Mouse (Mus musculus): ENCODE measurements around the gene Lyrm7.
"Not testable (repeated sequence)": the region's sequence is repeated elsewhere in the genome, so short reads cannot be mapped to it uniquely, and the experiment has no call there.

Lyrm7 gene

DNA sequence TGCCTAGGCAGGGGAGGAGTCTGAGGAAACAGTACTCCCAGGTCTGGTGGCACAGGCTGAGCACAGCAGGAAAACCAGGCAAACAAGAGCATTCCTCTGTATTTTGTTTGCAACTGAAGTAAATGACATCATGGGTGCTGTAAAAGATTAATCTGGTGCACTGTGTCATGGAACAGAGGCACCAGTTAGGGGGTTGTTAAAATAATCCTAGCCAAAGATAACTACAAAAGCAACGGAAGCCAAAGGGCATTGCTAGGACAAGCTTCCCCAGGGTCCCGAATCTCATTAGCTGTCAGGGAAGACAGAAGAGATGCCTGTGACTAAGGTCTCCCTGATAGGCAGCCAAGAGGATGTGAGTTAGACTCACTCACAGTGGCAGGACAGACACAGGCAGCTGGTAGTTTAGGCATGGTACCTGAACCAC, 20.3 kb upstream of the Lyrm7 start:
- no peak for DNase-seq (ENCODE audit: low spot score)

DNA sequence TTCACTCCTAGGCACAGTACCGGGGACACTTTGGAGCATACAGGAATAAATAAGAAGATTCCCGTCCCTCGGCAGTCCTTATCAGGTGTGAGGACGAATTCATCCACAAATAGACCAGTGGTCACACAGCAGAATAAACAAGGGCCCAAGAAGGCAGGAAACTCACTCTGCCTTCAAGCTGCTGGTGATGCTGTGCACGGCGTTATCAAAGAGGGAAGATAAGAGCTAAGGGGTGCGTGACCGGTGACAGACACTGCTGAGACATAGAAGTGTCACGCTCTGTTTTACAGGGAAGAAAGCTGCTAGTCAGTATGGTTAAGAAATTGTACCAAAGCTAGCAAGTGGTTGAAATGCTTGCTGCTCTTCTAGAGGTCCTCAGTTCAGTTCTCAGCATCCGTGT, 19.2 kb upstream of the Lyrm7 start:
- DNase-seq (ENCODE audit: low spot score): no peak

DNA sequence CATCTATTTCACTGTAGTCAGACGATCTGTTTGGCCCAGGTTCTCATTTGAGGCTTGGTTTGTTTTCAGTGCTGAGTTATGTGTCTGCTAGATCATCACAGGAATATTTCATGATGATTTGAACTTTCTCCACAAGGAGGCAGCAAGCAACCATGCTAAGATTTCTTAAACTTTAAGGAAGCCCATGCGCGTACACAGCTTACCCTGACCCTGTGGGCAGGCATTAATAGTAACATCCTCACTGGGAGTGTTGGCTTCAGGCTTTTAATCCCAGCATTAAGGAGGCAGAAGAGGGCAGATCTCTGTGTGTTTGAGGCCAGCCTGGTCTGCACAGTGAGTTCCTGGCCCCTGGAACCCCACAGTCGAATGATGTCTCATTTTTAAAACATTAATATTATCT, 18.7 kb upstream of the Lyrm7 start:
- DNase-seq (ENCODE audit: low spot score): no peak

DNA sequence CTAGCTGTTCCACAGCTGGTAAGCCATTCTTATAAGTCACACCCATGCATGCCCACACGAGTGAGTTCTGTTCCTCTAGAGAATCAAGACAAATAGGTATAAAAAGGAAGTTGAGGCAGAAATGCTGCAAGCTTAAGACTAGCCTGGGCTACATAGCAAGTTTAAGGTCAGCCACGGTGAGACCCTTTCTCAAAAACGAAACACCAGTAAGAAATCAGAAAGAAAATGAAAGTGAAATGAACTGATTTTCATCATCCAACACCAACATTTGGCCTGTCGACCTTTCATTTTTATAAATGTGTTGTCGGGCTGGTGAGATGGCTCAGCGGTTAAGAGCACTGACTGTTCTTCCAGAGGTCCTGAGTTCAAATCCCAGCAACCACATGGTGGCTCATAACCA, 18.2 kb upstream of the Lyrm7 start:
- DNase-seq (ENCODE audit: low spot score): no peak

DNA sequence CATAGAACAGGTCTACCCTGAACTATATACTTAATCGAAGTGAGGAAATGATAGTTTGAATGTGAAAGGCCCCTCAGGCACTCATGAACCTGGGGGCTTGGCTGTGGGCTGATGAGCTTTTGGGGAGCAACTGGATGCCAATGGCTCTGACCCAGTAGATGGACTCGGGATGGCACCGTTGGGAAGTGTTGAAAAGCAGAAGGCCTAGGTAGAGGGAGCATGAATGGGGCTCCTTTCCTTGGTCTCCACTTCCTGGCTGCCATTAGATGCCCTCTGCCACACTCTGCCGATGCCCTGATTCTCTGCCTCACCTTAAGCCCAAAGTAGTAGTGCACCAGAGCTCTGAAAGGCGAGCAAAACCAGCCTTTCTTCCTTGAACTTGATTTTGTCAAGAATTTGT, 15.3 kb upstream of the Lyrm7 start:
- no peak for DNase-seq (ENCODE audit: low spot score)

DNA sequence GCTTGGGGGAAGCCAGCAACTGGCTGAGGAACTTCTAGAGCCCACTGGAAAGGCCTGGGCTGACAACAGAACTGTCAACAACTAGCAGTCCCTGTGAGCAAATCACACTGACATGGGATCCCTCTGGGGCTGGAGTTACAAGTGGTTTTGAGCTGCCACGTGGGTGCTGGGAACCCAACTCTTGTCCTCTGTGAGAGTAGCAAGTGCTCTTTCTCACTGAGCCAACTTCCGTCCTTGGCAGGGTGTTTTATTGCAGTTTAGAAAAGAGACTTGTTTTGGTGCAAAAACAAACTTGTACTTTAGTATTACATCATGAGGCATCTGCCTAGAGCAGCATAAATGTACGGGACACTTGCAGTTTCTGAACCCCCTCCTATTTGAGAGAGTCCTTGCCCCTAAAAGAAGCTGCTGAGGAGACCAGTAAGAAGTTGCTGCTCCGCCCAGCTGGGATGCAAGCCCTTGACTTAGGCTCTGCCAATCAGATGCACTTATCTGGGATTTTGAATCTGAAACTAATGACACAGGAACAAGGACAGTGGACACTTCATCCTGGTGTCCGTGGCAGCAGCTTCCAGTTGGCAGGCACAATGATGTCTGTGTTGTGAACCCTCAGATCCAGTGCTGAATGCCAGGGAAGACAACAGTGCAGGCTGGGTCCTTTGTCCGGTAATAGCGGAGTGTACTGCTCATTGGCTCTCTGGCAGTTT, 11.3 kb upstream of the Lyrm7 start:
- no peak for DNase-seq (ENCODE audit: low spot score)

DNA sequence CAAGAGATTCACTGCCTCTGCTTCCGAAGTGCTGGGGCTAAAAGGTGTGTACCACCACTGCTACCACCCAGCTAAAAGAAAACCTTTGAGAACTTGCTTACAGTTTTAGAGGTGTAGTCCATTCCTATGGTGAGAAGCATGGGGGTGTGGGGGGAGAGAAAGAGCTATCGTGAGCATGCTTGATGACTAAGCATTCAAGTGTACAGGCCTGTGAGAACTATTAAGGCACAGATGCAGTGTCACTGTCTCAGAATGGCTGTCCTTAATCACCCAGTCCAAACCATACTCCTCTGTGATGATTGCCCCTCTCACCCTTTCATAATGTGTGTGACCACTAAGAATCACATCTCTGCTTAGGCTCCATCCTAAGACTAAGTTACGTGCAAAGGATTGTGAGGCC, 8.6 kb upstream of the Lyrm7 start:
- DNase-seq (ENCODE audit: low spot score): no peak

DNA sequence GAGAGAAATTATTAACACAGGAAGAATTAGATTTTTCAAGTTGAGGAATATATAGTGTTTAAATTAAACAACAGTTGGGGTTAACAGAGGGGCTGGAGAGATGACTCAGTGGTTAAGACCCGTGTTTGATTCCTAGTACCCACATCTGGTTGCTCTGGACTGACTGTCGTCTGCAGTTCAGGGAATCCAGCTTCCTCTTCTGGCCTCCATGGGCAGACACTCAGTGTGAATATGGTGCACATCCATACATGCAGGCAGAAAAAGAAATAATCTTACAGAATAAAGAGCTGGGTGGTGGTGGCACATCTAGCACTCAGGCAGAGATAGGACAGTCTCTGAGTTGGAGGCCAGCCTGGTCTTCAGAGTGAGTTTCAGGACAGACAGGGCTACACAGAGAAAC, 7.7 kb upstream of the Lyrm7 start:
- DNase-seq (ENCODE audit: low spot score): no peak

DNA sequence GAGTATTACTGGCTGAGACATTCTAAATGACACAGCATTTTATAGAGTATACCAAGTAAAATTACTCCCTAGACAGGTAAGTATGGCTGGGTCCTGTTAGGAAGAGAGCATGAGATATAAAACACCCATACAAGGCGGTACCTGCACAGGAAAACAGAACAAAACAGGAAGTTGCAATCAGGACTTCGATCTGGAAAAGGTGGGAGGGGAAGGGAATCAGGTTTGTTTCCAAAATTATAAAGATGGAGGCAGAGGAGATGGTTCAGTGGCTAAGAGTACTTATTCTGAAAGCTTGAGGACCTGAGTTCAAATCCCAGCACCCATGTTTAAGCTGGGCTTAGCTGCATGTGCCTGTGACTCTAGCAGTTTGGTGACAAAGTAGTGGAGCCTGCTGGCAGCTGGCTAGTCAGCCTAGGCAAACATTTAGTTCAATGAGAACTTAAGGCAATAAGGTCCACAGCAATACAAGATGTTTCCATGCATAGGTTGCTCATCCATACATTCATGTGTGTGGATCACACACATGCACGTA, 7.3 kb upstream of the Lyrm7 start:
- DNase-seq (ENCODE audit: low spot score): no peak

DNA sequence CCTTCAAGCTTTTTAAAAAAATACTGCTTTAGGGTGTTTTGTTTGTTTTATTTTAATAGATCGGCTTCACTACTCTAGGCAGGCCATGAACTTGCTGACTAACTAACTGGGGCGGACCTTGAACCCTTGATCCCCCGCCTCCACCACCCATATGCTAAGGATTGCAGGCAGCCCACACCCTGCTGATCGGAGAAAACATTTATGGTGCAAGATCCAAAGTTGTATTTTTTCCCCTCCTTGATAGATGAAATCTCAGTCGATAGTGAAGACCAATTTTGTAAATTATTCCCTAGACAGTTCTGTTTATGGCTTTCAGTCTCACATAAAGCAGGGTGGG, 6.3 kb upstream of the Lyrm7 start:
- DNase-seq (ENCODE audit: low spot score): no peak

DNA sequence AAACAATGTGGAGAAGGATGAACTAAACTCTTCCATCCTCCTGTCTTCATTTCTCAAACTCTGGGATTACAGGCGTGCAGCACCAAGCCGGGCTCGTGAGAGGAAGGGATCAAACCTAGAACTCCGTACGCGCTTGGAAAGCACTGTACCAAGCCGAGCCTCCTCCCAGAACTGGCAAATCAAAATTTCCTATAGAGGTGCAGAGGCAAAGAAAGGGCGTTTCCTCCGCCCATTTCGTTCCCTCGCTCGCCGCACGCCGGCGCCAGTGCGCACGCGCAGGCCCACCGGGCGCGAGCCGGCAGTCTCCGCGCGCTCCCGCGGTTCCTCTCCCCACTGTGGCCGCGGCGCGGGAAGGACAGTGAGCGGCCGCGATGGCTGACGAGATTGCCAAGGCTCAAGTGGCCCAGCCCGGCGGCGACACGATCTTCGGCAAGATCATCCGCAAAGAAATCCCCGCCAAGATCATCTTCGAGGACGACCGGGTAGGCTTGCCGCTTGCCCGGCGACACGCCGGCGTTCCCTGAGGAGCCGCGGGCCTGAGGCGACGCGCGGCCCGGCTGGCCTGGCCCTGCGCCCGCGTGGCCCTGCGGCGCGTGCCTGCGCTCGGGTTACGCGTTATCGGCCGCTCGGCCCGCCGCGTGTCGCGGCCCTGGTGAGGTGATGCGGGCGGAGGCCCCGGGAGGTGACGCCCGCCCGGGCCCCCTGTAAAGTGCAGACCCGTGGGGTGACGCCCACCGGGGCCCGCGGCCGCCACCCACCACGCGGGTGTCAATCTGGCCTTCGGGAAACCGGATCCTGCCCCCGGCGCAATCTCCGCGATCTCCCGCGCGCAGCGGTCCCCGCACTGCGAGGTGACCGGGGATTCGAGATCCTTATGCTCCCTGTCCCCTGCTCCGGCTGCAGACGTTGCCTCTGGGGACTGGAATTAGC, 5.7 kb upstream of the Lyrm7 start, which contains the start of gene Hint1:
Gene Hint1, plus strand, starts transcription at position 265 of the 930 bp plus-strand sequence.
- DNase-seq (ENCODE audit: low spot score): peak; percentile 89

DNA sequence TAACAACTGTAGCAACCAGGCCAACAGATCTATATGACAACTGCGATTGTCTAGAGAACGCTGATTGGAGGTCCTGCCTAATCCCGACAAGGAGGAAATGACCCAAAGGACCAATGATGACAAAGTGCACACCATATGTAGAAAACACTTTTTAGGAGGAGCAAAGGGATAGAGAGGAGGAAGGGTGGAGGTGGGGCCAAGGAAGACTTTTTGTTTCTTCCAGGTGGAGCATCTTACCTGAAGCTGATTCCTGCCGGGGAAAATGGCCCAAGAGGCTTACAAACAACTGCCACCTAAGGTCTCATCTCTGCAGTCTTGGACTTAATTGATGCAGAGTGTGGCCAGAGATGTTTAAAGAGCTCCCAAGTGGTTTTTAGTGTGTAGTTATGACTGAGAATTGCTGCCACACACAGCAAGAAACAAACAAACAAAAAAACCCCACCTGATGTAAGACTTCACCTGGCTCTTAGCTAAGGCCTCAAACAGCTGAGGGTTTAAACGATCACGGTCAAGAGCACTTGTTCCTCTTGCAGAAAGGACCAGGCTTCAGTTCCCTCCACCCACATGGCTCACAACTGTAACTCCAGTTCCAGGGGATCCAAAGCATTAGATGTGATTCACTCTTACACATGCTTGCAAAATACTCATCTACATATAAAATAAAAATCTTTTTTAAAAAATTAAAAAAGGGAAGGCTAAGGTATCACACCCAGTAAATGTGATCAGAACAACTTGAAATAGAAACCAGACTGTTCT, 4.8 kb upstream of the Lyrm7 start:
- DNase-seq (ENCODE audit: low spot score): no peak

DNA sequence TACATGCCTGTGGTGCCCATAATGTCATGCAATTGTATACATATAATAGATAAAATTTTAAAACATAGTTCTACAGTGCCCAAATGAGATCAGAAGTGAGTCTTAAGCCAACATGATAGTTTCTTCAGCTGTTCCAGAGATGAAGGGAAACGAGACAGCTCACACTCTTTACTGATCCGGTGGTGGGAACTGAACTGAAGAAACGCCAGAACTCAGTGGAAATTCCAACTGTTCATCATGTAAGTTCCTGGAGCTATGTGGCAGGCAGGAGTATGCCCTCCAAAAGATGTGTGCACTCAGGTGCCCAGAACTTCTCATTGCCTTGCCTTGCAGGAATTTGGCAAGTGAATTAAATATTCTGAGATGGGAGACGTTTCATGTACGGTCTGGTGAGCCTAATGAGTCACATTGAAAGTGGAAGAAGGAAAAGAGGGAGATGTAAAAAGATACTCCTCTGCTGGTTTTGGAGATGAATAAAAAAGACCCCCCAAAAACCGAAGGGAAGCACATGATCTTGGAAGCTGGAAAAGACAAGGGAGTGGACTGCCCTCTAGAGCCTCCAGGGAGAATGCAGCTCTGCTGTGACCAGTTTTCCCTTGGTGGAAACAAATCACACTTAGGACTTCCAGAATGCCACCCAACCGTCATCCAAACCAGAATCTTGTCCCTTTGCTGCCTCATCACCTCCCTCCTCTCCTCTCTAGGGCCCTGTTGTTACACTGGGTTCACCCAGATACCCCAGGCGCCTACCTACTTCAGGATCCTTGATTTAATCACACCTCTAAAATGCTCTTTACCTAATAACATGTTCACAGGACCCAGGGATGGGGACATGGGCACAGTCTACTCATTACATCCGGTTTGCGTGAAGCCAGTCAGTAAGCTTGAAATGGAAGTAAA, 2.2 kb upstream of the Lyrm7 start:
- no peak for DNase-seq (ENCODE audit: low spot score)

DNA sequence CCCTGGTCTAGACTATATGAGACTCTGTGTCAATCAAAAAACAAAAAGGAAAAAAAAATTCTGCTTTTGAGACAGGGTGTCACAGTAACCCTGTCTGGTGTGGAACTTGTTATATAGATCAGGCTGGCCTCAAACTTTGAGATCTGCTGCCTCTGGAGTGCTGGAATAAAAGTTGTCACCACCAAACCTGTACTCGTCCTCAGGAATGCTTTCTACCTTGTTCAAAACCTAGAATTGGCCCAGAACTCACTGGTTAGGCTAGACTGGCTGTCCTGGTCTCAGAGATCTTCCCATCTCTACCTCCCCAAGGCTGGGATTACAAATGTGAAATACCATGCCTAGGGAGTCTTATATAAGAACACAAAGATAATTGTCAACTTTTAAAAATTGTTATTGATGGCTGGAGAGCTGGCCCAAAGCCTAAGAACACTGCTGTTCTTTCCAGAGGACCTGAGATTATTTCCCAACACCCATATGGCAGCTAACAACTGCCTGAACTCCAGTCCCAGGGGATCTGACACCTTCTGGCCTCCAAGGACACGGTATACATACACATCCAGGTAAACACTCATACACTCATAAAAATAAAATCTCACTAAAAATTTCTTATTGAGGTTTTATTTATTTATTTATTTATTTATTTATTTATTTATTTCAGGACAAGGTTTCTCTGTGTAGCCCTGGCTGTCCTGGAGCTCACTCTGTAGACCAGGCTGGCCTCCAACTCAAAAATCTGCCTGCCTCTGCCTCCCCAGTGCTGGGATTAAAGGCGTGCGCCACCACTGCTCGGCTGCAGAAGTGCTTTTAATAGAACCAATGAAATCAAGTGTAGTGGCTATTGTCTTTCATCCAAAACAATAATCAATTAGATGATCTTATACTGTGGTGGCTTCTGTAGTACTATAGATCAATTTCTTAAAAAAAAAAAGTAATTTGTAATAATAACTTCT, 1.0 kb upstream of the Lyrm7 start:
- no peak for DNase-seq (ENCODE audit: low spot score)

DNA sequence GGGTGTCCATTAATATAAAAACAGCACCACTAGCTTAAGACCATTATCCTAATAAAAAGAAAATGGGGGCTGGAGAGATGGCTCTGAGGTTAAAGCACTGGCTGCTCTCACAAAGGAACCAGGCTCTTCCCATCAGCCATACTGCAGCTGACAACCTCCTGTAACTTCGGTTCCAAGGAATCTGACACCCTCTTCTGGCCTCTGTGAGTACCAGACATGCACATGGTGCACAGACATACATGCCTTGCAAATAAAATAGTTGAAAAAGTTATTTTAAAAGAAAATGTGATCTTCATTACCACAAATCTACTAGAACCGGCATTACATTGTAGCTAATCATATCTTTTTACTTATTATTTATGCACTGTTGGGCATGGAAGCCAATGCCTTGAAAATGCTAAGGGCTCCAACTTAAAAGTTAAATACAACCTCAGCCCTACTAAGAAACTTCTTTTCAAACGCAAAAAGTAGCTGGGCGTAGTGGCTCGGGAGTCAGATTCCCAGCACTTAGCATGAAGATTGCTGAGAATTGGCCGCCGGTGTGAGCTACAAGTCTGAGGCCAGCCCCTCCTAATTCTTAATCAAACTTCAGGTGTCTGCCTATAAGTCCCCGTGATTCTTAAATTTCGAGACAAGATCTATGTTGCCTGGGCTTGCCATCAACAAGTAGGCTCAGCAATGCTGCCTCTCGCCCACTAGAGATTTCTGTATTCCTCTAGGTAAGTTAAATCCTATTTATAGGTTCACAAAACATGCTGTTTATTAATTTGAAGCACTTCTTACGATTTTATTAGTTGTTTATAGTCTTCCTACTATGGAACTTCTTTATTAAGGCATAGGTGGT, 1.2 kb downstream of the Lyrm7 start:
- DNase-seq (ENCODE audit: low spot score): no peak

DNA sequence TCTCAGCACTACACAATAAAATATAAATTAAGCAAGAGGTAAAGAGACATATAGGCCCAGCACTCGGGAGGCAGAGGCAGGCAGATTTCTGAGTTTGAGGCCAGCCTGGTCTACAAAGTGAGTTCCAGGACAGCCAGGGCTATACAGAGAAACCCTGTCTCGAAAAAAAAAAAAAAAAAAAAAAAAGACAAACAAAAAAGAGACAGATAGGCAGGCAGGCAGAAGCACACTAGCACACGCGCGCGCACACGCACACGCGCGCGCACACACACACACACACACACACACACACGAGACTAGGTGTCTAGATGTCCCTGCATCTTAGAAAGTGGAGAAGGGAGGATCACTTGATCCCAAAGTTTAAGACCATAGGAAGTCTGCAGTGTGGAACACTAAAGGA, 1.8 kb downstream of the Lyrm7 start:
- not testable (repeated sequence) for DNase-seq (ENCODE audit: low spot score)

DNA sequence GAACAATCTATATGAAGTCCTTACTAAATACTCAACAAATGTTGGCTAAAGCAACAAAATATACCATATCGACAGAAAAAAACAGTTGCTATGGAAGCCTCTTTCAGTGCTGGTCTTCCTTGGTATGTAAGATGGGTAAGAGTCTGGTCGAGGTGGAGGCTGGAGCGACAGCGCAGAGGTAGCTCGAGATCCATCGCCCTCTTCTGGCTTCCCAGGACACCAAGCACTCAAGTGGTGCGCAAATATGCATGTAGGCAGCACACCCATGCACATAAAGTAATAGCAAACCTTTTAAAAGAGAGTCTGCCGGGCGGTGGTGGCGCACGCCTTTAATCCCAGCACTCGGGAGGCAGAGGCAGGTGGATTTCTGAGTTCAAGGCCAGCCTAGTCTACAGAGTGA, 9.1 kb downstream of the Lyrm7 start:
- DNase-seq (ENCODE audit: low spot score): no peak

DNA sequence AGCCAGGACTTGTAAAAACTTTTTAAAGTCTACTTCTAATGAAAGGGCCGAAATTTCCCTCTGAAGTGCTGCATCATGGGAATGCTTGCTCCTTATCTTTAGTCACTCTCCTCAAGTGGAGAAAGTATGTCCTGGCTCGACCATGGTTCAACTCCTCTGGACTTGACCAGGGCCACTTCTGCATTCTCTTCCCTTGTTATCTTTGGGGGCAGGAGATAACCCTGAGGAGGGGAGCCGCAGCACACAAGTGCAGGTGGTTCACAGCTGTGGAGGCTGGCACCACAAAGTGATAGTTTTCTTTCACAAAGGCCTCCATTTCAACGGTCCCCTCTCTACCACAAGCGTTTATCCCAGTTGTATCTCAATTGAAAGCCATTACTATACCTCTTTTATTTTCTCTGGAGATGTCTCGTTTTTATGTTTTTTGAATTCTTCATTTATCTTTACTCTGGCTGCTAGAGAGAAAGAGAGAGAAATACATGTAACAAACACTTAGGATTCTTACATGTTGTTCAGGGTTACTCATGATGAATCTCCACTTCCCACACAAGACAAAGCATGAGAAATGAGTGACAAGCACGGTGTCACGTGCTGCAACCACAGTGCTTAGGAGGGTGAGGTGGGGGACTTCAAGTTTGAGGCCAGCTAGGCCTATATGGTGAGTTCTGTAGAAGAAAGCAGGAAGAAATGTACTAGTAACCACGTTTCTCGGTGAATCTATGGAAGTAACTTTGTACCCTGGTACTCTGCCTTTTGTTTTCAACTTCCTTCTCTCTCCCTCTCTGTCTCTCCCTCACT, 10.6 kb downstream of the Lyrm7 start:
- DNase-seq (ENCODE audit: low spot score): no peak
